Mouse (Mus musculus): Measurements from ENCODE around the gene Metap1d.

Metap1d gene

GRCm38 (mm10) chr2:71545882-71546639 is 93.0 kb downstream of the Metap1d start:
- DNase-seq: no peak

GRCm38 (mm10) chr2:71546640-71547071 is 93.6 kb downstream of the Metap1d start, which contains the start of gene Dlx2:
TSS of gene Dlx2 (minus strand) at chr2:71546754.
- no peak for DNase-seq

GRCm38 (mm10) chr2:71547829-71548228 is 94.8 kb downstream of the Metap1d start:
- DNase-seq: no peak

- DNase-seq: no peak
These were observed 97.3 kb downstream of the Metap1d start for GRCm38 (mm10) chr2:71550330-71550729.

- no peak for DNase-seq
These were observed 98.6 kb downstream of the Metap1d start for GRCm38 (mm10) chr2:71551704-71552103.

- DNase-seq: no peak
These were observed 103.0 kb downstream of the Metap1d start for GRCm38 (mm10) chr2:71556071-71556470.

- DNase-seq: no peak
These were observed 113.4 kb downstream of the Metap1d start for GRCm38 (mm10) chr2:71566466-71566865.

- no peak for DNase-seq
These were observed 120.7 kb downstream of the Metap1d start for GRCm38 (mm10) chr2:71573736-71574135.

All from cerebellum, adult 11-12 months (tissue).